Mouse (Mus musculus): Measurements from ENCODE around the gene Rtraf. TPM values are rescaled to one million over a fixed set of nuclear protein-coding genes. Genes with fewer than 3 reads are reported as not detected.

Rtraf gene
- polyA plus RNA-seq, 1 experiment: 61.1 TPM

DNA sequence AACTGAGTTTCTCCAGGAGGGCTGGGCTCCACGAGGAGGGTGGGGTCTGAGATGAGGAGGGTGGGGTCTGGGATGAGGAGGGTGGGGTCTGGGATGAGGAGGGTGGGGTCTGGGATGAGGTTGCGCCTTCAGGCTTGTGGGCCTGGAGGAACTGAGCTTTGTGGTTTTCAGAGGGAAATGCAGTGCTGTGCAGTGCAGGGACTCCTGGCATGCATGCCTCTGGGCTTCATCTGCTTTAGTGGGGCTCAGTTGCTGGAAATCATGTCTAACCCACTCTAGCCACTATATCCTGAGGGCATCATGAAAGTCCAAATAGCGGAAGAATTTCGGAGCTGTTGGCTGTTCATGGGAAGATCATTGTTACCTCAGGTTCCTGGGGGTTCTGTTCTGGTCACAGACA lies 20.4 kb downstream of the Rtraf start:
- H3K27ac ChIP-seq (ENCODE audit: insufficient read depth, low read length): no peak overlapping the region
- TF ChIP-seq CTCF (IDR thresholded peaks at IDR 0.05; ENCODE audit: extremely low read depth, insufficient read depth, low read length): no peak
- TF ChIP-seq POLR2A (IDR thresholded peaks at IDR 0.05; ENCODE audit: extremely low read depth, insufficient read depth, low read length): no peak
- H3K4me3 ChIP-seq (ENCODE audit: insufficient read depth, low read length): no peak overlapping the region
- no peaks in the 10 kb centered on the region for H3K4me1 ChIP-seq (ENCODE audit: control insufficient read depth, insufficient read depth, low read length)

DNA sequence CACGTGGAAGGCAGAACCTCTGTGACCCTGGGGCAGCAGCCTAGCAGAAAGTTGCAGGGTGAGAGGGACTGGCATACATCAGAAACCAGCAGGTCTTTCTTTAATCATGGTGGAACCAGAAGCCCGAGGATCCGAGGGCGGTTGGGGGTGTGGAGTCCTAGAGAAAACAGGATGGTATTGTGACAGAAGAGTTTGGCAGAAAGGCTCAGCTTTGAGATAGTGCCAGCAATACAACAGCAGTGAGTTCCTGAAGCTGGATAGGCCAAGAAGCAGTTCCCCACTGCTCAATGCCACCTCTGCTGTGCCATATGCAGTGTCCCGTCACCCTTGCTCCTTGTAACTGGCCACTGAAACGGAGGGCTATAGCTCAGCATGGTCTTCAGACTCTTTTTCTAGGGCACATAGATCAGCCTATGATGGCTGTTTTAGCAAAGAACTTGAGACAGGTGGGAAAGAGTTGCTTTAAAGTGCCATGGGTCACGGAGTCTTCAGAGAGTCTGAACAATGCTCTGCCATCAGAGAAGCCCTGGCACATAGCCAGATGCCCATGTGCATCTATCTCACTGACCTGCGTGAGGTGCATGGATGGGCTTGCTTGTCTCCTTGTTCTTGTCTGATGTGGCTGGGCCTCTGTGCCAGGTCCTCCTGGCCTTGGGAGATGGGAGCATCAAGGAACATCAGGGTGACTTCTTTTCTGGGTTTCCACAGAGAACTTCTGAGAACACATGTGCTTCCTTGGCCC lies 22.0 kb downstream of the Rtraf start:
- TF ChIP-seq CTCF (IDR thresholded peaks at IDR 0.05; ENCODE audit: extremely low read depth, insufficient read depth, low read length): no peak
- TF ChIP-seq POLR2A (IDR thresholded peaks at IDR 0.05; ENCODE audit: extremely low read depth, insufficient read depth, low read length): no peak
- no peak overlapping the region for H3K27ac ChIP-seq (ENCODE audit: insufficient read depth, low read length)

DNA sequence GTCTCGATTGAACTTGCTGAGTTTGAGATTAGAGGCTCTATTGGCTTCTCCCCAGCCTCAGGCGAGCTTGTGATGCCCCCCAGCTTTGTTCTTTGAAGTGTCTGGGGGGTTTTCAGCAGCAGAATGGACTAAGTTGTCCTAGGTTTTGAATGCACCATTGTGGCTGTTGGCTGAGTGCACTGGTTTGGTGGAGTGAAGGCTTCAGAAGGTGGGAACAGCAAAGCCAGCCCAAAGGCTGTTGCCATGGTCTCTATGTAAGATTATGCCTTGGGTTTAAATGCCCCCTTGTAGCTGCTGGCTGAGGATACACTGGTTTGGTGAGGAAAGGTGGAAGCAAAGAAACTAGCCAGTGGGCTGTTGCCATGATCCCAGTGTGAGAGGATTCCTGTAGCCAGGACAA lies 23.1 kb downstream of the Rtraf start:
- TF ChIP-seq CTCF (IDR thresholded peaks at IDR 0.05; ENCODE audit: extremely low read depth, insufficient read depth, low read length) (no peak), POLR2A (IDR thresholded peaks at IDR 0.05; ENCODE audit: extremely low read depth, insufficient read depth, low read length) (no peak)

More for the DNA sequence above, 22.0 kb downstream of the Rtraf start:
- Histone ChIP-seq H3K4me3 (ENCODE audit: insufficient read depth, low read length) (no peak overlapping the region), H3K4me1 (ENCODE audit: control insufficient read depth, insufficient read depth, low read length) (no peaks in the 10 kb centered on the region)

DNA sequence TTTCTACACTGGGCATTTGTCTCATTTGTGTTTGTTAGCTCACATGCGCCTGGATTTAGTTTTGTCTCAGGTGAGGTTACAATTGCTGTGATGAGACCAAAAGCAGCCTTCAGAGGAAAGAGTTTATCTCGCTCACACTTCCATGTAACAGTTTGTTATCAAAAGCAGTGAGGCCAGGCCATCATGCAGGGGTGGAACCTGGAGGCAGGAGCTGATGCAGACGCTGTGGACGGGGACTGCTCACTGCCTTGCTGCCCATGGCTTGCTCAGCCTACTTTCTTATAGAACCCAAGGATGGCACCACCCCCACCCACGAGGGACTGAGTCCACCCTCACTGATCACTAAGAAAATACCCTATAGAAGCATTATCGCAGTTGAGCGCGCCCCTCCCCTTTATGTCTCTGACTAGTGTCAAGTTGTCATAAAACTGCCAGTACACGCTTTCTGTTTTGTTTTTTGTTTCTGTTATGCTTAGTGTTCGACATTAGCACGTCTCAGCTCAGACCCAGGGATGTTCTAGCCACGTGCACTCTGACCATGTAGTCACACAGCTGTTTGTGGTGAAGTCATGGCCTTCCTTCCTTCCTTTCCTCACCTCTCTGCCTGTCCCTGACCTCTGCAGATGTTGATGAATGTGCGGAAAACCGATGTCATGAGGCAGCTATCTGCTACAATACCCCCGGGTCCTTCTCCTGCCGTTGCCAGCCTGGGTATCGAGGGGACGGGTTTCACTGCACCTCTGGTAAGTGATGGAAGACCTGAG lies 26.9 kb downstream of the Rtraf start:
- Histone ChIP-seq H3K4me1 (ENCODE audit: control insufficient read depth, insufficient read depth, low read length) (no peaks in the 10 kb centered on the region), H3K27ac (ENCODE audit: insufficient read depth, low read length) (no peak overlapping the region), H3K4me3 (ENCODE audit: insufficient read depth, low read length) (no peak overlapping the region)
- TF ChIP-seq POLR2A (IDR thresholded peaks at IDR 0.05; ENCODE audit: extremely low read depth, insufficient read depth, low read length) (no peak), CTCF (IDR thresholded peaks at IDR 0.05; ENCODE audit: extremely low read depth, insufficient read depth, low read length) (no peak)

More for the DNA sequence above, 23.1 kb downstream of the Rtraf start:
- no peak overlapping the region for H3K27ac ChIP-seq (ENCODE audit: insufficient read depth, low read length)
- no peaks in the 10 kb centered on the region for H3K4me1 ChIP-seq (ENCODE audit: control insufficient read depth, insufficient read depth, low read length)
- H3K4me3 ChIP-seq (ENCODE audit: insufficient read depth, low read length): no peak overlapping the region

DNA sequence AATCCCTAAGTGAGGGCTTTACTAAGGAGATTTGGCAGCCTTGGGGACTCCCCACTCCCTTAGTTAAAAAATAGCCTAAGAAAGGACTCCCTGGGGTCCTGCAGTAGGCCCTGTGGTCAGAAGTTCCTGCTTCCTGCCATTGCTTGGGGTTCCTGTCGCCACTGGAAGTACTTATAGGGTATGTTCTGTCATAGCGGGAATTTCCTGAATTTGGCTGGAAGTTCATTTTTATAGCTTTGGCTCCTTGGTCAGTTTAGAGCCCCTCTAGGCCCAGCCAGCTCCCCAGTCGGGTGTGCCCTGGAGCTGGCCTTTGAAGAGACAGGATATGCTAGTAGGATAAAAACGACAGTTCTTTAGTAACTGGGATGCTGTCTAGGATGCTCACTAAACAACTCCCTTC lies 28.7 kb downstream of the Rtraf start:
- H3K4me3 ChIP-seq (ENCODE audit: insufficient read depth, low read length): no peak overlapping the region
- H3K4me1 ChIP-seq (ENCODE audit: control insufficient read depth, insufficient read depth, low read length): no peaks in the 10 kb centered on the region
- TF ChIP-seq POLR2A (IDR thresholded peaks at IDR 0.05; ENCODE audit: extremely low read depth, insufficient read depth, low read length): no peak
- TF ChIP-seq CTCF (IDR thresholded peaks at IDR 0.05; ENCODE audit: extremely low read depth, insufficient read depth, low read length): no peak
- no peak overlapping the region for H3K27ac ChIP-seq (ENCODE audit: insufficient read depth, low read length)

DNA sequence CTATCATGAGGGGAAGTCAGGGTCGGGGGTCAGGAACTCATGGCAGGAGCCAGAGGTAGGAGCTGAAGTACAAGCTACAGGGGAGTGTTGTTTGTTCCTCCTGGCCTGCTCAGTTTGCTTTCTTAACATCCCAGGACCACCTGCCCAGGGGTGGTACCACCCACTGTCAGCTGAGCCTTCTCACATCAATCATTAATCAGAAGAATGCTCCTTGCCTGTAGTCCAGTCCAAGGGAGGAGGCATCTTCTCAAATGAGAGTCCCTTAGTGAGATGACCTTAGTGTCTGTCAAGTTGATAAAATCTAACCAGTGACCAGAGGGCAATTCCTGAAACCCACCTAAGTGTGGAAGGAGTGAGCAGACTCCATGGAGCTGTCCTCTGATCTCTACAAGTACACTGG lies 35.2 kb downstream of the Rtraf start:
- Histone ChIP-seq H3K27ac (ENCODE audit: insufficient read depth, low read length) (no peak overlapping the region), H3K4me3 (ENCODE audit: insufficient read depth, low read length) (no peak overlapping the region), H3K4me1 (ENCODE audit: control insufficient read depth, insufficient read depth, low read length) (no peaks in the 10 kb centered on the region)
- TF ChIP-seq POLR2A (IDR thresholded peaks at IDR 0.05; ENCODE audit: extremely low read depth, insufficient read depth, low read length) (no peak), CTCF (IDR thresholded peaks at IDR 0.05; ENCODE audit: extremely low read depth, insufficient read depth, low read length) (no peak)

DNA sequence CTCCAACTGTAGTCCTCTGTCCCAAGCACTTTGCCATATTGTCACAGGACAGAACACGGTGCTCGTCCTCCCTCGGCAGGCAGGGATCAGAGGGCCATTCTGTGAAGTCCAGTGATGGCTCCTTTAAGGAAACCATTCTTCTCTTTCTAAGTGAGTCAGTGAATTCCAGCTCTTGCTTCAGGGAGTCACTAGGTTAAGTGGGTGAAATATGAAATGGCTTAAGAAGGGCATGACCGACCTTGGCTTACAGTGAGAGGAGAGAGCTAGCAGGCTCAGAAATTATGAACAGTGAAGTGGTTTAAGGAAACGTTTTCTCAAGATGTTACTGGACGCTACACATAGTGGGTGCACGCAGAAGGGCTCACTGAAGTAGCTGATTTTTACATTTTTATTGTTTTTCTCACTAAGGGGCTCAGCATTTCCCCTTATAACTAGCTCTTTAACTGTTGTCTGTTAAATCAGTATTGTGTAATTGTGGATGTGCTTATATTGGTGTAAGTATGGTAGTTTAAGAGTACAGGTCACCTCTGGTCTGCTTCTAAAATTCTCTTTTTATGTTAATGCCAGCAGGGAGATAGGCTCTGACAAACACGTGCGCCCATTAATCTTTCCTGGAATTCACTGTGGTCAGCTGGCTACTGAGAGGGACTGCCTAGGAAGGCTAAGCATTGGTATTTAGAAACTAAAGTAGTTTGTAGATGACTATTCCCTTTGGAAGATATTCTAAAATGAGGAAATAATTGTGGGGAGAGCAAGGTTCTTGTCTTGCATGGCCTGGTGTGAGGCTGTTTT lies 37.6 kb downstream of the Rtraf start:
- no peak overlapping the region for H3K27ac ChIP-seq (ENCODE audit: insufficient read depth, low read length)
- no peak overlapping the region for H3K4me3 ChIP-seq (ENCODE audit: insufficient read depth, low read length)
- H3K4me1 ChIP-seq (ENCODE audit: control insufficient read depth, insufficient read depth, low read length): no peaks in the 10 kb centered on the region
- TF ChIP-seq POLR2A (IDR thresholded peaks at IDR 0.05; ENCODE audit: extremely low read depth, insufficient read depth, low read length) (no peak), CTCF (IDR thresholded peaks at IDR 0.05; ENCODE audit: extremely low read depth, insufficient read depth, low read length) (no peak)

DNA sequence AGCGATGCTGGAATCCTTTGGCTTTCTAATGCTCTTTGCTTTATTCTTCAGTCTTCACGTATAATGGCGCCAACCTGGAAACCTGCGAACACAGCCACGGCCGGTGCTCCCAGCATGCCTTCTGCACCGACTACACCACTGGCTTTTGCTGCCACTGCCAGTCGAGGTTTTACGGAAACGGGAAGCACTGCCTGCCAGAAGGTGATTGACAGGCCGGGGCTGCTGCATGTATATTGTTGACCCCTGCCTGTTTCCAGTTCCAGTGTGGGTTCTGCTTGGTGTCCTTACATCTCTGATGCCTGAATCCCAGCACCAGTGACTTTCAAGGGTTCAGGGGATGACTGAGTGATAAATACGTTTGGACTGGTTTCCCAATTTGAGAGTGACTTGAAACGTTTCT lies 45.7 kb downstream of the Rtraf start:
- Histone ChIP-seq H3K27ac (ENCODE audit: insufficient read depth, low read length) (no peak overlapping the region), H3K4me3 (ENCODE audit: insufficient read depth, low read length) (no peak overlapping the region), H3K4me1 (ENCODE audit: control insufficient read depth, insufficient read depth, low read length) (no peaks in the 10 kb centered on the region)
- no peak for TF ChIP-seq POLR2A (IDR thresholded peaks at IDR 0.05; ENCODE audit: extremely low read depth, insufficient read depth, low read length)
- TF ChIP-seq CTCF (IDR thresholded peaks at IDR 0.05; ENCODE audit: extremely low read depth, insufficient read depth, low read length): no peak

DNA sequence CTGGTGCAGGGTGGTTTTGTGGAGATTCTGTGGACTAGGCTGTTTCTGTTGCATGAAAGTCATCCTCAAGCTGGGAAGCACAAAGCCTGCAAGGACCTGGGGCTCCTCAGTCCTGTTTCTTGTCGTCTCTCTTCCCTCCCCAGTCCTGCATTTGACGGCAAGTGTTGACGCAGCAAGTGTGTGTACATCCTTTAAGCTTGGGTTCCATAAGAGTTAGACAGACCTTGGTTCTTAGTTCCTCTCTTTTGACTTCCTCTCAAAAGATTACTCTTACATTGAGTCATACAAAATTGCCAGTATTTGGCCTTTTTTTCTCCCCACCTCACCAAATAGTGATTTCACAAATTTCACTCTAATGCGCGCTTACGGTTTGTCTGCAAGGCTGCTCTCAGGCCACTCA lies 46.3 kb downstream of the Rtraf start:
- TF ChIP-seq CTCF (IDR thresholded peaks at IDR 0.05; ENCODE audit: extremely low read depth, insufficient read depth, low read length) (no peak), POLR2A (IDR thresholded peaks at IDR 0.05; ENCODE audit: extremely low read depth, insufficient read depth, low read length) (no peak)
- Histone ChIP-seq H3K27ac (ENCODE audit: insufficient read depth, low read length) (no peak overlapping the region), H3K4me1 (ENCODE audit: control insufficient read depth, insufficient read depth, low read length) (no peaks in the 10 kb centered on the region), H3K4me3 (ENCODE audit: insufficient read depth, low read length) (no peak overlapping the region)

Measured in cortical plate, adult 2 months (tissue).